Mouse (Mus musculus): ENCODE measurements at regions not wholly inside any gene's neighbourhood (a gene's known extent, or its start where the extent isn't known, plus 50 kb on each side); places are given as distances from the start of the nearest gene placed in this dataset.
"Not testable (repeated sequence)": the region's sequence is repeated elsewhere in the genome, so short reads cannot be mapped to it uniquely, and the experiment has no call there.

GRCm38 (mm10) chr12:119527760-119528159 lies 213.7 kb downstream of the Macc1 start:
- 89% methylated on average over 2 of the region's 2 CpGs for WGBS
- Histone ChIP-seq H3K36me3 (ENCODE audit: control insufficient read depth, insufficient read depth, low read length) (no peaks in the 10 kb centered on the region), H3K27me3 (ENCODE audit: control insufficient read depth, insufficient read depth, low read depth, low read length) (no peaks in the 10 kb centered on the region), H3K4me1 (replicated peaks; ENCODE audit: control insufficient read depth, insufficient read depth, low read length) (no peaks in the 10 kb centered on the region), H3K9ac (ENCODE audit: low read length) (no peak overlapping the region), H3K4me3 (ENCODE audit: low read length) (no peak overlapping the region), H3K9me3 (ENCODE audit: control insufficient read depth, low read length) (no peaks in the 10 kb centered on the region), H3K27ac (ENCODE audit: low read length) (no peak overlapping the region), H3K4me2 (ENCODE audit: low read depth, low read length) (no peak overlapping the region)
- no peak for ATAC-seq (ENCODE audit: low read depth)

GRCm38 (mm10) chr12:119548376-119548775 lies 234.3 kb downstream of the Macc1 start:
- not testable (repeated sequence) for ATAC-seq (ENCODE audit: low read depth); H3K9me3 ChIP-seq (ENCODE audit: control insufficient read depth, low read length); H3K36me3 ChIP-seq (ENCODE audit: control insufficient read depth, insufficient read depth, low read length); H3K27me3 ChIP-seq (ENCODE audit: control insufficient read depth, insufficient read depth, low read depth, low read length); H3K27ac ChIP-seq (ENCODE audit: low read length); H3K9ac ChIP-seq (ENCODE audit: low read length); H3K4me1 ChIP-seq (replicated peaks; ENCODE audit: control insufficient read depth, insufficient read depth, low read length); H3K4me2 ChIP-seq (ENCODE audit: low read depth, low read length); H3K4me3 ChIP-seq (ENCODE audit: low read length)
- 68% methylated on average over 2 of the region's 2 CpGs for WGBS

GRCm38 (mm10) chr12:119576690-119577089 lies 262.6 kb downstream of the Macc1 start:
- H3K36me3 ChIP-seq (ENCODE audit: control insufficient read depth, insufficient read depth, low read length): no peaks in the 10 kb centered on the region
- no peak overlapping the region for H3K4me2 ChIP-seq (ENCODE audit: low read depth, low read length)
- H3K4me1 ChIP-seq (replicated peaks; ENCODE audit: control insufficient read depth, insufficient read depth, low read length): no peaks in the 10 kb centered on the region
- no peak overlapping the region for H3K27ac ChIP-seq (ENCODE audit: low read length)
- no peaks in the 10 kb centered on the region for H3K27me3 ChIP-seq (ENCODE audit: control insufficient read depth, insufficient read depth, low read depth, low read length)
- peak; percentile 34; the same call in 1 of the 2 replicates for ATAC-seq (ENCODE audit: low read depth)
- 48% methylated on average over 3 of the region's 3 CpGs for WGBS
- no peak overlapping the region for H3K9ac ChIP-seq (ENCODE audit: low read length)
- peaks cover 5% of the 10 kb centered on the region for H3K9me3 ChIP-seq (ENCODE audit: control insufficient read depth, low read length)
- no peak overlapping the region for H3K4me3 ChIP-seq (ENCODE audit: low read length)

- H3K27me3 ChIP-seq (ENCODE audit: control insufficient read depth, insufficient read depth, low read depth, low read length): no peaks in the 10 kb centered on the region
Observed at GRCm38 (mm10) chr12:119577280-119577679, 263.2 kb downstream of the Macc1 start.

GRCm38 (mm10) chr12:119601361-119601760 lies 287.3 kb downstream of the Macc1 start:
- no peaks in the 10 kb centered on the region for H3K36me3 ChIP-seq (ENCODE audit: control insufficient read depth, insufficient read depth, low read length)
- no peak overlapping the region for H3K9ac ChIP-seq (ENCODE audit: low read length)
- no peaks in the 10 kb centered on the region for H3K27me3 ChIP-seq (ENCODE audit: control insufficient read depth, insufficient read depth, low read depth, low read length)
- H3K4me3 ChIP-seq (ENCODE audit: low read length): no peak overlapping the region
- ATAC-seq (ENCODE audit: low read depth): no peak
- H3K27ac ChIP-seq (ENCODE audit: low read length): no peak overlapping the region
- no peak overlapping the region for H3K4me2 ChIP-seq (ENCODE audit: low read depth, low read length)
- no peaks in the 10 kb centered on the region for H3K4me1 ChIP-seq (replicated peaks; ENCODE audit: control insufficient read depth, insufficient read depth, low read length)
- no peaks in the 10 kb centered on the region for H3K9me3 ChIP-seq (ENCODE audit: control insufficient read depth, low read length)

More at GRCm38 (mm10) chr12:119577280-119577679, 263.2 kb downstream of the Macc1 start:
- ATAC-seq (ENCODE audit: low read depth): no peak
- no peak overlapping the region for H3K9ac ChIP-seq (ENCODE audit: low read length)
- H3K36me3 ChIP-seq (ENCODE audit: control insufficient read depth, insufficient read depth, low read length): no peaks in the 10 kb centered on the region
- H3K4me3 ChIP-seq (ENCODE audit: low read length): no peak overlapping the region
- H3K9me3 ChIP-seq (ENCODE audit: control insufficient read depth, low read length): peaks cover 3% of the 10 kb centered on the region; the same call in 1 of the 2 replicates
- H3K27ac ChIP-seq (ENCODE audit: low read length): no peak overlapping the region
- no peak overlapping the region for H3K4me2 ChIP-seq (ENCODE audit: low read depth, low read length)
- H3K4me1 ChIP-seq (replicated peaks; ENCODE audit: control insufficient read depth, insufficient read depth, low read length): no peaks in the 10 kb centered on the region

- ATAC-seq (ENCODE audit: low read depth): no peak
- Histone ChIP-seq H3K4me3 (ENCODE audit: low read length) (no peak overlapping the region), H3K36me3 (ENCODE audit: control insufficient read depth, insufficient read depth, low read length) (no peaks in the 10 kb centered on the region), H3K9me3 (ENCODE audit: control insufficient read depth, low read length) (no peaks in the 10 kb centered on the region), H3K9ac (ENCODE audit: low read length) (no peak overlapping the region), H3K27me3 (ENCODE audit: control insufficient read depth, insufficient read depth, low read depth, low read length) (no peaks in the 10 kb centered on the region), H3K4me2 (ENCODE audit: low read depth, low read length) (no peak overlapping the region), H3K4me1 (replicated peaks; ENCODE audit: control insufficient read depth, insufficient read depth, low read length) (no peaks in the 10 kb centered on the region), H3K27ac (ENCODE audit: low read length) (no peak overlapping the region)
- WGBS: 43% methylated on average over 1 of the region's 1 CpGs
Observed at GRCm38 (mm10) chr12:119624238-119624637, 310.2 kb downstream of the Macc1 start.

GRCm38 (mm10) chr12:119655366-119655765 lies 290.3 kb upstream of the Tmem196 start:
- Histone ChIP-seq H3K36me3 (ENCODE audit: control insufficient read depth, insufficient read depth, low read length) (no peaks in the 10 kb centered on the region), H3K27ac (ENCODE audit: low read length) (no peak overlapping the region), H3K4me2 (ENCODE audit: low read depth, low read length) (no peak overlapping the region), H3K4me1 (replicated peaks; ENCODE audit: control insufficient read depth, insufficient read depth, low read length) (no peaks in the 10 kb centered on the region), H3K4me3 (ENCODE audit: low read length) (no peak overlapping the region), H3K27me3 (ENCODE audit: control insufficient read depth, insufficient read depth, low read depth, low read length) (no peaks in the 10 kb centered on the region), H3K9ac (ENCODE audit: low read length) (no peak overlapping the region), H3K9me3 (ENCODE audit: control insufficient read depth, low read length) (no peaks in the 10 kb centered on the region)
- 43% methylated on average over 2 of the region's 2 CpGs for WGBS
- no peak for ATAC-seq (ENCODE audit: low read depth)
